Mouse (Mus musculus) adipocyte (in vitro differentiated cells): ENCODE results near the gene Mybph.

Source experiments
- DNase-seq: peaks from one replicate; pipeline ENCODE4 v3.0.0-alpha.2; 2016; ENCODE audit warnings: low spot score

The Mybph gene

DNA sequence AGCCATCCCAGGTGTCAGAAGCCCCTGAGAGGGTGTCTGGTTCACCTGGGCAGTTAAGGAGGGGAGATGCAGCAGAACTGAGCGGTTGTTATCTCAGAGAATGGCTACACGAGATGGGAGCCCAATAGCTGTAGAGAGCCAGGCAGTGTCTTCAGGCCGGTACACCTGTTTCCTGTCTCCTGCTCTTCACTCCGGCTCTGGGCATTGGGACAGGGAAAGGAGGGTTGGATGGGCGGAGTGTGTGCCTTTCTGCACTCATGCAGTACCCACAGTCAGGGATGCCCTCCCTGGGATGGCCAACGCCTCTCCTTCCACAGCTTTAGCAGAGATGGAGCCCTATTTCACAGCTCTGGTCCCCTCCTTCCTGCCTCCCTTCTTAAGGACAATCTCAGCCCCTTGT lies 17.8 kb downstream of the Mybph start:
- DNase-seq = no peak

DNA sequence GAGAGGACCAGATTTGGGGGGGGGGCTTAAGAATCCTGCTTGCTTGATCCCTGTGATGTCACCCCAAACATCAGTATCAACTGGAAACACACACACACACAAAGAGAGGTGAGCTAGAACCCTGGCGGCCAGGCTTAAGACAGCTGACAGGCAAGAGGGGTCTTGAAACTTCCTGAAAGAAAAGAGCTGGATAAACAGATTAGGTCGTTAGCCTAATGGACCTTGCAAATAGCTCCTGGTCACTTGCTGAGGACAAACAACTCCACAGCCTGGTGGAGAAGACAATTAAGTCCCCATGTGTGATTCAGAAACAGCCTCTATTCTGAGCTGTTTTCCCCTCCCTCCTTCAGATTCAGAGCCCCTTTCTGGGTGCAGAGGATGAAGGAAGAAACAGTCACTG lies 18.4 kb downstream of the Mybph start:
- DNase-seq = no peak

- no peak for DNase-seq
These were observed 19.1 kb downstream of the Mybph start for GRCm38 (mm10) chr1:134212351-134212750.

GRCm38 (mm10) chr1:134213405-134213804 lies 20.2 kb downstream of the Mybph start:
- DNase-seq = no peak

- no peak for DNase-seq
These were observed 21.8 kb downstream of the Mybph start for GRCm38 (mm10) chr1:134215059-134215458.

- DNase-seq = no peak
These were observed 22.7 kb downstream of the Mybph start for GRCm38 (mm10) chr1:134215751-134216628.

GRCm38 (mm10) chr1:134216629-134216971 lies 23.4 kb downstream of the Mybph start:
- DNase-seq = no peak

DNA sequence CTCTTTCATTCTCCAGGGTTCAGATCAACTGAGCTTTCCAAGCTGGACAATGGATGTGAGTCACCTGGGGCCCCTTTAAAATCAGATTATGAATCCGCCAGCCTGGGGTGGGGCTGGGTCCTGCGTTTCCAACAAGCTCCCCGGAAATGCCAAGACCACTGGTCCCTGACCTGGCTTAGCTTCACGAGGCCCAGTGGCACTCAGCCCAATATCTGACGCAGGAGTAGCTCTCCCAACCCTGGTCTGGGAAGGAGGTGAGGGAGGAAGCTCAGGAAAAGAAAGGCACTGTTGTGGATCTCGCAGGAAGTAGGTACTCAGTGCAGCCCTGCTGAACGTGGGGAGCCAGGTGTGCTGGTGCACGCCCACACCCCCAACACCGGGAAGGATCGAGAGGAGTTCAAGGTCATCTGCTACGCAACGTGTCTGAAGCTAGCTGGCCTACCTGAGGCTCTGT lies 23.8 kb downstream of the Mybph start:
- DNase-seq = no peak

GRCm38 (mm10) chr1:134217942-134218341 lies 24.7 kb downstream of the Mybph start:
- no peak for DNase-seq

DNA sequence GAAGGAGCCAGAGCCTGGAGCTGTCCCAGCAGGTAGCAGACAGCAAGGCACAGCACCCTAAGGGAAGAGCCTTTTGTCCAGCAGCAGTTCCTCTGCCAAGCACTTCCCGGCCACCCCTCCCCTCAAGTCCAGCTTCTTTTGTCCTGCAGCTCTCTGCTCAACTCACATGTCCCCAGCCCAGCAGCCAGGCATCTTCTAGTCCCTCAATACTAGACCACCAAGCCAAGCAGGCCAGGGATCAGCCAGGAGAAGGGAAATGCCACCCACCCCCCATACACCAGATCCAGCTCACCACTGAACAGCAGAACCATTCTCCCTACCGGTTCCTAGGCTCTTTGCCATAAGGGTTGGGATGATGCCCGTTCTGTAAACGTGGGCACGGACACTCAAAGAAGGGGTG lies 26.4 kb downstream of the Mybph start:
- DNase-seq = no peak

- no peak for DNase-seq
These were observed 27.9 kb downstream of the Mybph start for GRCm38 (mm10) chr1:134221172-134221571.

GRCm38 (mm10) chr1:134222122-134223055 lies 29.1 kb downstream of the Mybph start:
- DNase-seq = no peak

DNA sequence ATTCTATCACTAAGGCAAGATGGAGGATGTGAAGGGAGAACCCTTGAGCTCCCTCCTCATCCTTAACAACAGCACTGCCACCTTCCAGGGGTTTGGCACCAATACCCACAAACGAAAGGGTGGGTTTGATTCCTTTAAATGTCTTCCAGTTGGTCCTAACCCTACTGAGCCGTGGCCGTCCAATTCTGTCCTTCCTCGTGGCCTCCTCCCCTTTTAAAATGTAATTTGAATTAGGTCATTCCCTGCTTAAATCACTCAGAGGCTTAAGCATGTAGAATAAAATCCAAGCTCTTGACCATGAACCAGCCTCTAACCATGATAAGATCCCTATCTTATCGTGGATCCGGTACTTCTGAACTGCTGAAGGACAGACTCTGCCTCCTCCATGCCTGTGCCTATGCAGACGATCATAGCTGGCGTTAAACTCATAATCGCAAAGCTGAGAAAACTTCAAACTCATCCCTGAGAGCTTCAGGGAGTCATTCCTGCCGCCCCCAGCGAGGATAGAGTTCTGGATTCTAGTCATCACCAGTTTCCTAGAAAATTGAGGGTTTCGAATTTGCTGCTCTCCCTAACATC lies 31.5 kb downstream of the Mybph start:
- no peak for DNase-seq

GRCm38 (mm10) chr1:134225375-134225774 lies 32.1 kb downstream of the Mybph start:
- no peak for DNase-seq

- DNase-seq = no peak
These were observed 33.5 kb downstream of the Mybph start for GRCm38 (mm10) chr1:134226739-134227138.

DNA sequence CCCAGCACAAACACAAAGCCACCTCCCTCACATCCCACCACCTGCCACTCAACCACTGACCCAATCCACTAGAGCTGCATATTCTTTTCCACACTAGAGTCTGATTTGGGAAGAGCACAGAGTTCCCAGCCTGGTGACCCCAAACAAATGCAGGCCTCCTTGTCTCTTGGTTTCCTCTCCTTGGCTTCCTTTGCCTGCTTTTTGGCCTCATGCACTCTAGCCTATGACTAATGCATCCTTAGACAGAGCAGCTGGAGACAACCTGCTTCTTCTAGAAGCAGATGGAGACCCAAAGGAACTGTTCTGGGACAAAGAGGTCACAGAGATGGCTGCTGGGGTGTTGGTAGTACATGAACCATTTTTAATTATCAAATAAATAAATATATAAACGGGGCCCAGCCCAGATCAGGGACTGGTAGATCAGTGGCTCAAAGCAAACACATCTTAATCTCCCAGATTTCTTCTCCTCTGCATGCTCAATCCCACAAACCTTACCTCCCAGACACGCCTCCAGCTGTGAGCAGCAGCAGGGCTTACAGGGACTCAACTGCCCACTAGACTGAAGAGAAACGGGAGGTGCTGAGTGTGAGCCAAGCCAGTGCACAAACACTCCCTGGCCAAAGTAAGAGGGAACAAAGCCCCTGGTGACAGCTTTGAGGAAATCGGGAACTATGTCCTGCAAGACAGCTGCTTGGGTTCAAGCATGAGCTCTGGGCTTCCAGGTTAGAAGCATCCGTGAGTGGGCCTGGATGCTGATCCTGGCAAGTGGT lies 36.7 kb downstream of the Mybph start:
- no peak for DNase-seq

DNA sequence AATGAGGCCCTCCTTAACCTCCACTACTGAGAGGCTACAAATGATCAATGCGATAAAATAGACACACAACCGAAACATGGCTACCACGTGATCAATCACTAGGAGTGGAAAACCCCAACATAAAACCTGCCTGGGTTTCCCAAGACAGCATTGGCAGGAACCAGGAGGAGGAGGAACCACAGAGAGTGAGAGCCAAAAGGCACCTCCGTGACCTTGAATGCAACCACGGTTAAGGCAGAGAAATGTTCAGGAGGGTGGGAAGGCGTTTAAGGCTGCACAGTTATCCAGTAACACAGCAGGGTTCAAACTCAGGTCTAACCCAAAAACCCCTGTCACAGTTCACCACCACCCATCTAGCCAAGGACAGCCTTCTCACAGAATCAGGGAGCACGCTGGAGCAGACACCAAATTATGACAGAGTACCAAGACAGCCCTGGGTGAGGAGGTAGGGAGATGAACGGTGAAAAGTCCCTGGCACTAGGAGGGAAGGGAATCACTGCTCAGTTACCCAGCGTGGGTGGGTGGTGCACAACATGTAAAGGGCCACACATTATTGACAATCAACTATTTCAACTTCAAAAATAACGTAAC lies 37.5 kb downstream of the Mybph start:
- no peak for DNase-seq

- no peak for DNase-seq
These were observed 38.0 kb downstream of the Mybph start for GRCm38 (mm10) chr1:134231270-134231669.

DNA sequence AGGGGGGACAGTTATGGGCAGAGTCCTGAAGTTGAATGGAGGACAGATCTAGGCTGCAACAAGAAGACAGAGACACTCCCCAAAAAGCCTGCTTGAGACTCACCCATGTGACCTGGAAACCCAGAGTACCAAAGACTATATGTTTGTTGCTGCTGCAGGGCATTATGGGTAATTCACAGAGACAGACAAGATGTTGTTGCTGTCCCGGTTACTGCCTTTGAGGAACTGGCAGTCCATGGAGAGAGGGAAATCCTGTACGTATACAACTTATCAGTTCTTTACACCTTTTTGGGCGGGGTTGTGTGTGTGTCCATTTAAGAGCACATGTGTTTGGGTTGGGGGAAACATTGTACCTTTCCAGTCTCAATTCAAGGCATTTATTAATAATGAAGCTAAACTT lies 38.4 kb downstream of the Mybph start:
- DNase-seq = no peak

DNA sequence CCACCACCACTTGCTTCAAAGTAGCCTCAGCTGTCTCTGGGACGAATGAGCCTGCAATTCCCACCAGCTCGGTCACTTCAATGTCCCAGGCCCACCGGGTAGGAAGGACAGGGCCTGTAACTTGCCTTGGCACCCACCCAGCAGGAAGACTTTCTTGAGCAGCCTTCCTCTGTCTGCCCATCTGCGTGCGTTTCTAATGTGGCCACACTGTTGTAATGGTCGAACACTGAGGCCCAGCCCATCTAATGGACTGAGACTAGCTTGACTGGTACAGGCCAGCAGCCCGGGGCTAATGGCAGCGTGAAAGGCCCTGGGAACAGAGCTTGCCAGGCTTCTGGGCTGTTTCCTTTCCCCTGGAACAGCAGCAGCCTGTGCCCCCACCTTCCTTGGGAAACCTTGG lies 39.1 kb downstream of the Mybph start:
- DNase-seq = no peak

DNA sequence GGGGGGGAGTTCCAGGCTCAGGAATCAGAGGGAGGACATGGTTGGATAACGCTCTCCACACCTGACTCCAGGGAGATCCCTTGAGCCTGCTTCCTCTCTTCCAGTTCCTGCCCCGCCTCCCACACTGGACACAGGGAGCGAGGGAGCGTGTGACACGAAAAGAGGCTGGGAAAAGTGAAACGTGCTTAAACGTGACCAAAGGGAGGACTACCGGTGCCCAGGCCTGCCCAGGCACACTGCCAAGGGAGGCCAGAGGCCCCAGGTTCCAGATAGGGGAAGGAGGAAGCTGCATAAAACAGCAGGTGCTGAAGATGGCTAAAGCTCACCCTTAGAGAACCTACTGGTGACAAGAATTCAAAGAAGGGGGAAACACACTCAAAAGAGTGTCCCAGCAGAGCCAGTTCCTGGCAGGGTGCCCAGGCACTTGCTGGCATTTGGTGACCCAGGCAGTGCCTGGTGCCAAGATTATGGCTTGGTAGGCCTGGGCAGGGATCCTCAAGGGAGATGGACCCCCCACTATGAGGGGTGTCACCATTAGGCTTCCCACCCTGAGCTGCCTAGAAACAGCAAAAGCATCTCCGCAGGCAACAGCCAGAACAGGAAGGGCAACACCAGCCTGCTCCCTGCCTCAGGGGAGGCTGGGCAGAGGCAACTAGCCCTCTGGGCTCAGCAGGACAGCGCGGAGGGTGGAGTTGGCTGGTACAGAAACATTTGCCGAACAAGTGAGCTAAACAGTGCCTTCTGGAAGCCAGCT lies 39.7 kb downstream of the Mybph start:
- peak; percentile 67 for DNase-seq
